Mouse (Mus musculus): ENCODE measurements around the gene Gart.

DNA sequence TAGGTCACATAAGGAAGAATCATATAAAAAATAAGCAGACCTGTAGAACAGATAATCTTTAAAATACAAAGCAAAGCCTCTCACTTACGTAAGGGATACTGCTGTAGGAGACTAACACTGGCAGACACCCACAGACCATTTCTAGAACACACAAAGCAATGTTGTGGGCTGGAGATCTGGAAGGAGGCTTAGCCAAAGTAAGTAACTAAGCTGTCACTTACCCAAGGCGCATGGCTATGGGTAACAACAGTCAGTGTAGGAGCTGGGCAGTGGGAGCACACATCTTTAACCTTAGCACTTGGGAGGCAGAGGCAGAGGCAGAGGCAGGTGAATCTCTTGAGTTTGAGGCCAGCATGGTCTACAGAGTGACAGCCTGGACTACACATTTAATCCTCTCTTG is 7.1 kb downstream of the Gart start:
- TF ChIP-seq GATA1 (IDR thresholded peaks at IDR 0.05; ENCODE audit: borderline replicate concordance, low read length) (no peak), FLI1 (IDR thresholded peaks at IDR 0.05; ENCODE audit: low read length) (no peak)
